Mouse (Mus musculus) heart, postnatal 0 days (tissue): ENCODE measurements around the gene Swap70. TPM values are rescaled to one million over a fixed set of nuclear protein-coding genes. Genes with fewer than 3 reads are reported as not detected.
A peak's percentile ranks its signal among the peaks of the same experiment; 100 is the strongest.

ENCODE experiments used
- ATAC-seq: fragments of 200-750 bp; cut with Nextera tagmentation; 2 replicates; pipeline ENCODE4 v1.8.0; 2017; ENCODE audit warnings: low read depth, moderate number of reproducible peaks, moderate library complexity; ENCODE audit not compliant: insufficient read depth
- DNase-seq: peaks from one replicate; pipeline ENCODE4 v3.0.0-alpha.2; 2016; ENCODE audit warnings: low spot score
- H3K27ac ChIP-seq: fragments of 300-500 bp; sonication (generic); 2 replicates; pipeline ENCODE4 v1.5.1; 2014; ENCODE audit warnings: low read depth, mild to moderate bottlenecking
- H3K27me3 ChIP-seq: fragments of 300-500 bp; sonication (generic); 2 replicates; pipeline ENCODE4 v1.6.1; 2014; ENCODE audit warnings: low read length, mixed read lengths; ENCODE audit not compliant: control insufficient read depth, insufficient read depth
- H3K36me3 ChIP-seq: fragments of 300-500 bp; sonication (generic); replicated peaks from 2 replicates; pipeline ENCODE4 v1.6.1; 2014; ENCODE audit warnings: low read length, mixed read lengths; ENCODE audit not compliant: control insufficient read depth, insufficient read depth
- H3K4me1 ChIP-seq: fragments of 300-500 bp; sonication (generic); 2 replicates; pipeline ENCODE4 v1.6.1; 2014; ENCODE audit warnings: antibody characterized with exemption; ENCODE audit not compliant: control insufficient read depth, insufficient read depth
- H3K4me2 ChIP-seq: fragments of 300-500 bp; sonication (generic); 2 replicates; pipeline ENCODE4 v1.6.1; 2014; ENCODE audit warnings: low read depth, mild to moderate bottlenecking, low read length, moderate library complexity
- H3K4me3 ChIP-seq: fragments of 300-500 bp; sonication (generic); 2 replicates; pipeline ENCODE4 v1.5.1; 2014; ENCODE audit warnings: low read depth, low read length
- H3K9ac ChIP-seq: fragments of 300-500 bp; sonication (generic); replicated peaks from 2 replicates; pipeline ENCODE4 v1.6.1; 2014; ENCODE audit warnings: low read depth, low read length, mixed read lengths
- H3K9me3 ChIP-seq: fragments of 300-500 bp; sonication (generic); replicated peaks from 2 replicates; pipeline ENCODE4 v1.6.1; 2016; ENCODE audit warnings: low read length; ENCODE audit not compliant: control insufficient read depth
- CTCF ChIP-seq: IDR thresholded peaks from 2 replicates; pipeline ENCODE4 v1.5.1; 2016; ENCODE audit warnings: antibody characterized with exemption, control low read depth, low read depth
- EP300 ChIP-seq: IDR thresholded peaks from 2 replicates; pipeline ENCODE4 v1.6.1; 2016; ENCODE audit warnings: antibody characterized with exemption, low read depth
- WGBS: fragments of 180-500 bp; shearing (Covaris S2); extraction: QIAGEN DNeasy Blood & Tissue Kit; methylation state at CpG from one replicate; pipeline ENCODE4 v1.1.7; 2014; 5-methylcytosine and 5-hydroxymethylcytosine counted together
- polyA plus RNA-seq: library from polyadenylated mRNA; unstranded; fragments of >200 nt; fragmentation: Nextera tagmentation; extraction: Ambion mirVana; gene quantifications from 2 replicates; pipeline ENCODE4 v1.2.1, GENCODE M21; 2015
- total RNA-seq: library from RNA; depleted of rRNA; stranded (reverse); fragments of >200 nt; gene quantifications from 2 replicates; pipeline ENCODE4 v1.2.3, GENCODE M21; 2014; ENCODE audit warnings: low replicate concordance

The Swap70 gene
- total and polyA plus RNA-seq, 2 experiments from 2014 or later: 12.9 to 16.9 TPM

DNA sequence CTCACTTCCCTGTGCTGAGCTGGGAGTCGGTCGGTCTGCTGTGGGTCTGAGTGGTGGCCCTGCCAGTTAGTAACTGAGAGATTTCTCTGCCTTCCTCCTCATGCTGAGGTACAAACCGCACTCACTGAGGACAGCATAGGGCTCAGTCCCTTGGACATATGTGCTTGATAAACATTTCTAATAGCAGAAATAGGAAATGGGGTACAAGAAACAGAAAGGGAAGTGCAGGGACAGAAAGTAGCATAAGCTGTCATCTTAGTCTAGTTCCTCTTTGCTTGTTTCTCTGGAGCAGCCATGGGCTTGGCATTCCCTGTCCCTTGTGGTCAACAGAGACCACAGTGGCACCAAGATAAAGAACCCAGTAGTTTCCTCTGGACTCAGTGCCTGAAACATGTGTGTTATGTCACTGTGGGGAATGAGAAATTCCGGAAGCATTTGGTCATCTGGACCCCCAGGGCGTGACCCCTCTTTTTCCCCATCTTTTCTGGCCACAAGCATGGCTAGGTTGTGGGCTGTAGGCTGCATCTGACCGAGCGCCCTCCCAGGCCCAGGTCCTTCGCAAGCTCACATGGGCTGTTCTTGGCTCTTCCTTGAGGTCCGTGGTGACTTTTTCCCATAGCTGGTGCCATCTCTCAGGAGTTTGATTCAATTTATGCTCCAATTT is 92.0 kb downstream of the Swap70 start:
- DNase-seq (no peak), ATAC-seq (no peak)
- no peak overlapping the region for H3K9ac ChIP-seq
- TF ChIP-seq EP300 (no peak), CTCF (no peak)
- peaks cover 86% of the 10 kb centered on the region for H3K36me3 ChIP-seq
- 0 out of 2 replicates have a peak, but pooled peaks cover 10% of the 10 kb centered on the region for H3K9me3 ChIP-seq
- WGBS: 81% methylated on average over 9 of the region's 9 CpGs
- no peak overlapping the region for H3K27ac ChIP-seq
- H3K4me1 ChIP-seq: no peaks in the 10 kb centered on the region
- H3K27me3 ChIP-seq: no peaks in the 10 kb centered on the region
- H3K4me2 ChIP-seq: no peak overlapping the region
- no peak overlapping the region for H3K4me3 ChIP-seq

DNA sequence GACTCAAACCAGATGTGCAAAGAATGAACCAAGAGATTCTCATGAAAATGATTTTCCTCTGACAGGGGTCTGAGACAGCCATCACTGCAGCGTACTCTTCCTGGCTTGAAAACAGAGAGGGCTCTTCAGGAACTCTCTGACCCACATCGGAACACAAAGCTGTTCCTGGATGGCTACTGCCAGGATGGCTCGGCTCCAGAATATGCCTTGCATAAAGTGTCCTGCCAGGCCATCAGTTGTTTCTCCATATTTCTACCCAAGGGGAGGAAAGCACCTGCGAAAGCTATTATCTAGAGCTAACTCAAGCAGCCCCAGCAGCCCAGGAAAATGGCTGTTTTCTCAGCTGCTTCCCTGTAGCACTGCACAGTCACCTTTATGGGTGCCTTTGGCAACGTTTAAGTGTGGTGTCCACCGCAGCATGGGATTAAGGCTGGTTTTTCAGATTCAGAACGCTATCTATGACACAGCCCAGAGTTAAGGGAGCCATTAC is 92.9 kb downstream of the Swap70 start:
- ATAC-seq: no peak
- H3K27me3 ChIP-seq: no peaks in the 10 kb centered on the region
- WGBS: 92% methylated on average over 7 of the region's 7 CpGs
- TF ChIP-seq CTCF (no peak), EP300 (no peak)
- no peak overlapping the region for H3K4me2 ChIP-seq
- 0 out of 2 replicates have a peak, but pooled peaks cover 10% of the 10 kb centered on the region for H3K9me3 ChIP-seq
- no peak for DNase-seq
- no peak overlapping the region for H3K9ac ChIP-seq
- H3K4me3 ChIP-seq: no peak overlapping the region
- 0 out of 2 replicates have a peak, but pooled peaks cover 2% of the 10 kb centered on the region for H3K4me1 ChIP-seq
- peaks cover 77% of the 10 kb centered on the region for H3K36me3 ChIP-seq
- no peak overlapping the region for H3K27ac ChIP-seq

- no peaks in the 10 kb centered on the region for H3K27me3 ChIP-seq
- DNase-seq (no peak), ATAC-seq (no peak)
- no peak overlapping the region for H3K27ac ChIP-seq
- 0 out of 2 replicates have a peak, but pooled peaks cover 5% of the 10 kb centered on the region for H3K4me1 ChIP-seq
- H3K9me3 ChIP-seq: 0 out of 2 replicates have a peak, but pooled peaks cover 10% of the 10 kb centered on the region
- H3K36me3 ChIP-seq: peaks cover 72% of the 10 kb centered on the region
- no peak overlapping the region for H3K4me2 ChIP-seq
- TF ChIP-seq EP300 (no peak), CTCF (no peak)
- H3K9ac ChIP-seq: no peak overlapping the region
- no peak overlapping the region for H3K4me3 ChIP-seq
- WGBS: 100% methylated on average over 1 of the region's 1 CpGs
Measured at GRCm38 (mm10) chr7:110315352-110315751, 93.8 kb downstream of the Swap70 start.

DNA sequence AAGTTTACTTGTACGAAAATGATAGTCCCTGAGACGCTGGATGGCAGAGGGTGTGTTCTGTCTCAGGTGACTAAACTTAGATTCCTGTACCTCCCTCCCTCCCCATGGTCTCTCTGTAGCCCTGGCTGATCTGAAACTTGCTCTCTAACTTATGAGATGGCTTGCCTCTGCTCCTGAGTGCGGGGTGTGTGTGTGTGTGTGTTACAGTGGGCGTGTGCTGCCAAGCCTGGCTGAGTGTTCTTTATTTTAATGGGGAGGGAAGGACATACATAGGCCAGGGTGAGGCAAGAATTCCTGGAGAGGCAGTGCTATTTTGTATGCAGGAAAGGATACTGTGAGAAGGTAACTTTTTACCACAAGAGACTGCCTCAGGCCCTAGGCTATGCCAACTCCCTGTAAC is 95.9 kb downstream of the Swap70 start:
- H3K27me3 ChIP-seq: no peaks in the 10 kb centered on the region
- H3K9me3 ChIP-seq: 0 out of 2 replicates have a peak, but pooled peaks cover 10% of the 10 kb centered on the region
- H3K4me3 ChIP-seq: no peak overlapping the region
- peaks cover 72% of the 10 kb centered on the region for H3K36me3 ChIP-seq
- no peak overlapping the region for H3K9ac ChIP-seq
- H3K4me1 ChIP-seq: 0 out of 2 replicates have a peak, but pooled peaks cover 5% of the 10 kb centered on the region
- DNase-seq (no peak), ATAC-seq (no peak)
- TF ChIP-seq EP300: no peak
- no peak for TF ChIP-seq CTCF
- H3K27ac ChIP-seq: no peak overlapping the region
- 96% methylated on average over 4 of the region's 4 CpGs for WGBS
- H3K4me2 ChIP-seq: no peak overlapping the region

DNA sequence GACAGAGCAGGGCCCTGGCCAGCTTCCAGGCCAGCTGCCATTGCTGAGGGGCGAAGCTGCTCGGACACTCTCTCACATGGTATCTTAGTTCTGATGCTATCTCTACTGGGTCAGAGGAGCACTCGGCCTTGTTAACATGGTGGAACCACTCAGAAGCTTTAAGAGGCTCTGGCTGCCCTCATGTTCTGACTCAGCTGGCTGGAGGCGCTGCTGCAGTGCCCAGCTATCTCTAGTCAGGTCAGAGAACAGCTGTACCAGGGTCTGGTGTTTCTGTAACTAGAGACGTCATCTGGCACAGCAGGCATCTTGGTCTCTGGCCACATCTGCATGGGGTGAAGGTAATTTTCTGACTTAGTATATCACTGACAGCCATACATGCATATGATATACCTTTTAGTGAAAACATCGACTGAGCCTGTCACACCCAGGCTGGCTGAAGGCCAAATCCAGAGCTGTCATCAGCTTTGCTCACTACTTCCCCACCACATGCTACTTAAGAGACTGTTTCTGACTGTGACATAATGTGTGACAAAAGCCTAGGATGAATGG is 97.5 kb downstream of the Swap70 start:
- Histone ChIP-seq H3K4me2 (no peak overlapping the region), H3K27ac (peak overlapping the region; percentile 24), H3K36me3 (peaks cover 69% of the 10 kb centered on the region), H3K4me1 (0 out of 2 replicates have a peak, but pooled peaks cover 5% of the 10 kb centered on the region), H3K9ac (no peak overlapping the region), H3K27me3 (no peaks in the 10 kb centered on the region), H3K4me3 (no peak overlapping the region), H3K9me3 (0 out of 2 replicates have a peak, but pooled peaks cover 10% of the 10 kb centered on the region)
- WGBS: 20% methylated on average over 6 of the region's 6 CpGs
- TF ChIP-seq CTCF (no peak), EP300 (no peak)
- DNase-seq (peak; percentile 68), ATAC-seq (peak; percentile 89)
